Mouse (Mus musculus): ENCODE data around the gene Nucb2. TPM values are rescaled to one million over a fixed set of nuclear protein-coding genes. Genes with fewer than 3 reads are reported as not detected.

Gene Nucb2
- polyA plus RNA-seq, 1 experiment from 2014 or later = 18.9 TPM

GRCm38 (mm10) chr7:116484213-116484612 is 20.0 kb upstream of the Nucb2 start:
- no peaks in the 10 kb centered on the region for H3K9me3 ChIP-seq (ENCODE audit: control insufficient read depth, low read length)
- 85% methylated on average over 5 of the region's 5 CpGs for WGBS

GRCm38 (mm10) chr7:116485062-116485601 is 19.0 kb upstream of the Nucb2 start:
- Histone ChIP-seq H3K4me2 (ENCODE audit: low read length) (no peak overlapping the region), H3K27me3 (replicated peaks; ENCODE audit: control insufficient read depth, insufficient read depth, low read length) (no peaks in the 10 kb centered on the region), H3K9me3 (ENCODE audit: control insufficient read depth, low read length) (no peaks in the 10 kb centered on the region), H3K36me3 (ENCODE audit: control insufficient read depth, insufficient read depth) (no peaks in the 10 kb centered on the region), H3K27ac (ENCODE audit: low read length) (no peak overlapping the region), H3K4me1 (replicated peaks; ENCODE audit: control insufficient read depth, insufficient read depth, low read length) (no peaks in the 10 kb centered on the region), H3K9ac (replicated peaks; ENCODE audit: low read depth, low read length) (no peak overlapping the region), H3K4me3 (replicated peaks; ENCODE audit: low read length) (no peak overlapping the region)
- 88% methylated on average over 1 of the region's 1 CpGs for WGBS
- no peak for ATAC-seq

More at GRCm38 (mm10) chr7:116484213-116484612, 20.0 kb upstream of the Nucb2 start:
- no peak for ATAC-seq
- no peak overlapping the region for H3K4me3 ChIP-seq (replicated peaks; ENCODE audit: low read length)
- H3K27ac ChIP-seq (ENCODE audit: low read length) = no peak overlapping the region
- no peaks in the 10 kb centered on the region for H3K4me1 ChIP-seq (replicated peaks; ENCODE audit: control insufficient read depth, insufficient read depth, low read length)
- H3K27me3 ChIP-seq (replicated peaks; ENCODE audit: control insufficient read depth, insufficient read depth, low read length) = no peaks in the 10 kb centered on the region
- no peak overlapping the region for H3K4me2 ChIP-seq (ENCODE audit: low read length)
- H3K36me3 ChIP-seq (ENCODE audit: control insufficient read depth, insufficient read depth) = no peaks in the 10 kb centered on the region
- H3K9ac ChIP-seq (replicated peaks; ENCODE audit: low read depth, low read length) = no peak overlapping the region

GRCm38 (mm10) chr7:116491113-116491512 is 13.1 kb upstream of the Nucb2 start:
- Histone ChIP-seq H3K4me1 (replicated peaks; ENCODE audit: control insufficient read depth, insufficient read depth, low read length) (no peaks in the 10 kb centered on the region), H3K36me3 (ENCODE audit: control insufficient read depth, insufficient read depth) (no peaks in the 10 kb centered on the region), H3K4me3 (replicated peaks; ENCODE audit: low read length) (no peak overlapping the region), H3K9me3 (ENCODE audit: control insufficient read depth, low read length) (peaks cover 3% of the 10 kb centered on the region; the same call in 1 of the 2 replicates), H3K9ac (replicated peaks; ENCODE audit: low read depth, low read length) (no peak overlapping the region), H3K27me3 (replicated peaks; ENCODE audit: control insufficient read depth, insufficient read depth, low read length) (no peaks in the 10 kb centered on the region), H3K27ac (ENCODE audit: low read length) (no peak overlapping the region), H3K4me2 (ENCODE audit: low read length) (no peak overlapping the region)
- ATAC-seq = no peak
- 84% methylated on average over 4 of the region's 4 CpGs for WGBS

GRCm38 (mm10) chr7:116493267-116494003 is 10.7 kb upstream of the Nucb2 start:
- H3K4me1 ChIP-seq (replicated peaks; ENCODE audit: control insufficient read depth, insufficient read depth, low read length) = no peaks in the 10 kb centered on the region
- WGBS = 88% methylated on average over 7 of the region's 7 CpGs
- no peaks in the 10 kb centered on the region for H3K36me3 ChIP-seq (ENCODE audit: control insufficient read depth, insufficient read depth)
- no peaks in the 10 kb centered on the region for H3K27me3 ChIP-seq (replicated peaks; ENCODE audit: control insufficient read depth, insufficient read depth, low read length)
- no peak overlapping the region for H3K9ac ChIP-seq (replicated peaks; ENCODE audit: low read depth, low read length)
- no peak overlapping the region for H3K4me2 ChIP-seq (ENCODE audit: low read length)
- H3K4me3 ChIP-seq (replicated peaks; ENCODE audit: low read length) = no peak overlapping the region
- ATAC-seq = no peak
- peaks cover 6% of the 10 kb centered on the region; the same call in 1 of the 2 replicates for H3K9me3 ChIP-seq (ENCODE audit: control insufficient read depth, low read length)
- H3K27ac ChIP-seq (ENCODE audit: low read length) = no peak overlapping the region

GRCm38 (mm10) chr7:116494618-116495017 is 9.6 kb upstream of the Nucb2 start:
- H3K4me1 ChIP-seq (replicated peaks; ENCODE audit: control insufficient read depth, insufficient read depth, low read length) = no peaks in the 10 kb centered on the region
- no peak for ATAC-seq
- no peaks in the 10 kb centered on the region for H3K27me3 ChIP-seq (replicated peaks; ENCODE audit: control insufficient read depth, insufficient read depth, low read length)
- no peaks in the 10 kb centered on the region for H3K36me3 ChIP-seq (ENCODE audit: control insufficient read depth, insufficient read depth)
- H3K4me3 ChIP-seq (replicated peaks; ENCODE audit: low read length) = no peak overlapping the region
- no peak overlapping the region for H3K9ac ChIP-seq (replicated peaks; ENCODE audit: low read depth, low read length)
- peaks cover 6% of the 10 kb centered on the region; the same call in 1 of the 2 replicates for H3K9me3 ChIP-seq (ENCODE audit: control insufficient read depth, low read length)
- 83% methylated on average over 5 of the region's 5 CpGs for WGBS
- no peak overlapping the region for H3K4me2 ChIP-seq (ENCODE audit: low read length)
- no peak overlapping the region for H3K27ac ChIP-seq (ENCODE audit: low read length)

- 94% methylated on average over 4 of the region's 4 CpGs for WGBS
- Histone ChIP-seq H3K27me3 (replicated peaks; ENCODE audit: control insufficient read depth, insufficient read depth, low read length) (no peaks in the 10 kb centered on the region), H3K4me2 (ENCODE audit: low read length) (no peak overlapping the region), H3K9me3 (ENCODE audit: control insufficient read depth, low read length) (peaks cover 6% of the 10 kb centered on the region; the same call in 1 of the 2 replicates), H3K4me3 (replicated peaks; ENCODE audit: low read length) (no peak overlapping the region), H3K27ac (ENCODE audit: low read length) (no peak overlapping the region), H3K4me1 (replicated peaks; ENCODE audit: control insufficient read depth, insufficient read depth, low read length) (no peaks in the 10 kb centered on the region), H3K9ac (replicated peaks; ENCODE audit: low read depth, low read length) (no peak overlapping the region), H3K36me3 (ENCODE audit: control insufficient read depth, insufficient read depth) (no peaks in the 10 kb centered on the region)
- no peak for ATAC-seq
These were observed 7.4 kb upstream of the Nucb2 start for GRCm38 (mm10) chr7:116496760-116497159.

GRCm38 (mm10) chr7:116504818-116505170 is 625 bp downstream of the Nucb2 start:
- H3K4me1 ChIP-seq (replicated peaks; ENCODE audit: control insufficient read depth, insufficient read depth, low read length) = peaks cover 5% of the 10 kb centered on the region; the same call in 1 of the 2 replicates
- peak overlapping the region; percentile 80 for H3K9ac ChIP-seq (replicated peaks; ENCODE audit: low read depth, low read length)
- H3K27me3 ChIP-seq (replicated peaks; ENCODE audit: control insufficient read depth, insufficient read depth, low read length) = no peaks in the 10 kb centered on the region
- peak overlapping the region; percentile 68 for H3K4me3 ChIP-seq (replicated peaks; ENCODE audit: low read length)
- H3K9me3 ChIP-seq (ENCODE audit: control insufficient read depth, low read length) = no peaks in the 10 kb centered on the region
- ATAC-seq = no peak
- WGBS = 5% methylated on average over 6 of the region's 6 CpGs
- H3K4me2 ChIP-seq (ENCODE audit: low read length) = peak overlapping the region; percentile 60
- H3K36me3 ChIP-seq (ENCODE audit: control insufficient read depth, insufficient read depth) = no peaks in the 10 kb centered on the region
- no peak overlapping the region for H3K27ac ChIP-seq (ENCODE audit: low read length)

- Histone ChIP-seq H3K9me3 (ENCODE audit: control insufficient read depth, low read length) (no peaks in the 10 kb centered on the region), H3K4me3 (replicated peaks; ENCODE audit: low read length) (no peak overlapping the region), H3K4me1 (replicated peaks; ENCODE audit: control insufficient read depth, insufficient read depth, low read length) (no peaks in the 10 kb centered on the region), H3K27me3 (replicated peaks; ENCODE audit: control insufficient read depth, insufficient read depth, low read length) (no peaks in the 10 kb centered on the region), H3K9ac (replicated peaks; ENCODE audit: low read depth, low read length) (no peak overlapping the region), H3K27ac (ENCODE audit: low read length) (no peak overlapping the region), H3K36me3 (ENCODE audit: control insufficient read depth, insufficient read depth) (no peaks in the 10 kb centered on the region), H3K4me2 (ENCODE audit: low read length) (no peak overlapping the region)
- ATAC-seq = no peak
- 90% methylated on average over 5 of the region's 5 CpGs for WGBS
These were observed 9.9 kb downstream of the Nucb2 start for GRCm38 (mm10) chr7:116514030-116514429.

- Histone ChIP-seq H3K36me3 (ENCODE audit: control insufficient read depth, insufficient read depth) (no peaks in the 10 kb centered on the region), H3K4me1 (replicated peaks; ENCODE audit: control insufficient read depth, insufficient read depth, low read length) (no peaks in the 10 kb centered on the region), H3K27ac (ENCODE audit: low read length) (no peak overlapping the region), H3K4me3 (replicated peaks; ENCODE audit: low read length) (no peak overlapping the region), H3K9me3 (ENCODE audit: control insufficient read depth, low read length) (no peaks in the 10 kb centered on the region), H3K27me3 (replicated peaks; ENCODE audit: control insufficient read depth, insufficient read depth, low read length) (no peaks in the 10 kb centered on the region), H3K9ac (replicated peaks; ENCODE audit: low read depth, low read length) (no peak overlapping the region), H3K4me2 (ENCODE audit: low read length) (no peak overlapping the region)
- ATAC-seq = no peak
- WGBS = 90% methylated on average over 9 of the region's 9 CpGs
These were observed 10.4 kb downstream of the Nucb2 start for GRCm38 (mm10) chr7:116514546-116514945.
